Mouse (Mus musculus) c-Kit-negative CD71-positive TER-119-positive erythroid progenitor cells, embryonic 14.5 days (primary cell): ENCODE results near the gene Prkg1.
A peak's percentile ranks its signal among the peaks of the same experiment; 100 is the strongest.

Experiments
- DNase-seq: peaks from one replicate; pipeline ENCODE4 v3.0.0-alpha.2; 2013; ENCODE audit warnings: low read depth, low spot score

Prkg1 gene

GRCm38 (mm10) chr19:31170985-31171384, 593.8 kb downstream of the Prkg1 start:
- no peak for DNase-seq

GRCm38 (mm10) chr19:31158944-31159460, 605.8 kb downstream of the Prkg1 start:
- no peak for DNase-seq

GRCm38 (mm10) chr19:31153399-31153798, 611.4 kb downstream of the Prkg1 start:
- no peak for DNase-seq

- no peak for DNase-seq
Observed at GRCm38 (mm10) chr19:31149902-31150301, 614.9 kb downstream of the Prkg1 start.

GRCm38 (mm10) chr19:31147457-31147856, 617.4 kb downstream of the Prkg1 start:
- no peak for DNase-seq

- no peak for DNase-seq
Observed at GRCm38 (mm10) chr19:31146156-31146555, 618.7 kb downstream of the Prkg1 start.

- no peak for DNase-seq
Observed at GRCm38 (mm10) chr19:31141905-31142304, 622.9 kb downstream of the Prkg1 start.

GRCm38 (mm10) chr19:31136316-31136715, 628.5 kb downstream of the Prkg1 start:
- no peak for DNase-seq

- no peak for DNase-seq
Observed at GRCm38 (mm10) chr19:31132614-31133013, 632.2 kb downstream of the Prkg1 start.

- DNase-seq = no peak
Observed at GRCm38 (mm10) chr19:31124628-31125027, 640.2 kb downstream of the Prkg1 start.

- DNase-seq = no peak
Observed at GRCm38 (mm10) chr19:31114690-31115089, 650.1 kb downstream of the Prkg1 start.

- DNase-seq = no peak
Observed at GRCm38 (mm10) chr19:31106835-31107554, 657.8 kb downstream of the Prkg1 start.

- DNase-seq = no peak
Observed at GRCm38 (mm10) chr19:31106036-31106435, 658.8 kb downstream of the Prkg1 start.

- no peak for DNase-seq
Observed at GRCm38 (mm10) chr19:31104764-31105163, 660.1 kb downstream of the Prkg1 start.

- DNase-seq = no peak
Observed at GRCm38 (mm10) chr19:31099369-31099768, 665.5 kb downstream of the Prkg1 start.

- no peak for DNase-seq
Observed at GRCm38 (mm10) chr19:31097857-31098256, 667.0 kb downstream of the Prkg1 start.

- DNase-seq = no peak
Observed at GRCm38 (mm10) chr19:31083761-31084160, 681.1 kb downstream of the Prkg1 start.

- DNase-seq = peak; percentile 93
Observed at GRCm38 (mm10) chr19:31082662-31083429, 682.0 kb downstream of the Prkg1 start, which contains the start of gene Cstf2t. Gene Cstf2t (plus strand): TSS chr19:31082837.

GRCm38 (mm10) chr19:31082226-31082625, 682.6 kb downstream of the Prkg1 start:
- no peak for DNase-seq

GRCm38 (mm10) chr19:31078241-31078640, 686.6 kb downstream of the Prkg1 start:
- DNase-seq = no peak

GRCm38 (mm10) chr19:31076106-31076505, 688.7 kb downstream of the Prkg1 start:
- no peak for DNase-seq

GRCm38 (mm10) chr19:31074717-31075063, 690.1 kb downstream of the Prkg1 start:
- no peak for DNase-seq
